Mouse (Mus musculus): Measurements from ENCODE around the gene Gm20422. TPM values are rescaled to one million over a fixed set of nuclear protein-coding genes. Genes with fewer than 3 reads are reported as not detected.
"Not testable (repeated sequence)": the region's sequence is repeated elsewhere in the genome, so short reads cannot be mapped to it uniquely, and the experiment has no call there.

The Gm20422 gene
- total RNA-seq, 2 experiments from 2014 or later, result 1.3 to 2.4 TPM

DNA sequence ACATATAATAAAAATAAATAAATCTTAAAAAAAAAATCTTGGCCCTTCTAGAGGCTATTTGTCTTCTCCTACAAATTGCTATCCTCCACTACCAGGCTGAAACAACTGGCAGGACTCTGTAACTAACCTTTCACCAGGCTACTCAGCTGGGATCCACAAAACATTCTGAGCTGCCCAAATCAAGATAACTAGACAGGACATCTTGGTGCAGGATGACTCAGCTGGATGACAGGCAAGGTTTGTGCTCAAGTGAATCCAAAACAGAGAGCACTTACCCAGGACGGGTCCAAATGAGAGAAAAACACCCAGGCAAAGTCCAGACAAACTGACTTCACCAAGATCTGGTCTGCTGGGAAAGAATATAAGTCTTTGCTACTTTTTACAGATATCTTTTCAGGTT lies 39.2 kb downstream of the Gm20422 start:
- intact Hi-C loops (cut with DNase I), result no loop called here
- DNase-seq, result no peak

DNA sequence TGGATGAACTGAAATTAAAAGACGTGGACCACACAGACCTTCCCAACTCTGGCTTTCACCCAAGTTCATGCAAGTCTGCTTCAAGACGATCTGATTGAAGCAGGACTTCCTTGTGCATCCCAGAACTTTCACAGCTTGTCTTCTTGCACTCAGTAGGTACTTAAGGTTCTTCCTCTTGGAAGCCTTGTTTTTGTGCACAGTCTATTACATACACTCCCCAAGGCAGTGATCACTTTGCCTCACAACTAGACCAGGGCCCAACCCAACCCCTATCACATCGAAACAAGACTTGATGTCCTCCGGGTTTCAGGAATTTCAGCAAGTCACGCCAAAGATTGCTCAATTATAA lies 57.5 kb downstream of the Gm20422 start:
- DNase-seq, result no peak
- intact Hi-C loops (cut with DNase I), result loop anchor here (2.0 kb wide), 1 partner anchor 92 kb away; the partner anchor contains the start of gene Zfp868

DNA sequence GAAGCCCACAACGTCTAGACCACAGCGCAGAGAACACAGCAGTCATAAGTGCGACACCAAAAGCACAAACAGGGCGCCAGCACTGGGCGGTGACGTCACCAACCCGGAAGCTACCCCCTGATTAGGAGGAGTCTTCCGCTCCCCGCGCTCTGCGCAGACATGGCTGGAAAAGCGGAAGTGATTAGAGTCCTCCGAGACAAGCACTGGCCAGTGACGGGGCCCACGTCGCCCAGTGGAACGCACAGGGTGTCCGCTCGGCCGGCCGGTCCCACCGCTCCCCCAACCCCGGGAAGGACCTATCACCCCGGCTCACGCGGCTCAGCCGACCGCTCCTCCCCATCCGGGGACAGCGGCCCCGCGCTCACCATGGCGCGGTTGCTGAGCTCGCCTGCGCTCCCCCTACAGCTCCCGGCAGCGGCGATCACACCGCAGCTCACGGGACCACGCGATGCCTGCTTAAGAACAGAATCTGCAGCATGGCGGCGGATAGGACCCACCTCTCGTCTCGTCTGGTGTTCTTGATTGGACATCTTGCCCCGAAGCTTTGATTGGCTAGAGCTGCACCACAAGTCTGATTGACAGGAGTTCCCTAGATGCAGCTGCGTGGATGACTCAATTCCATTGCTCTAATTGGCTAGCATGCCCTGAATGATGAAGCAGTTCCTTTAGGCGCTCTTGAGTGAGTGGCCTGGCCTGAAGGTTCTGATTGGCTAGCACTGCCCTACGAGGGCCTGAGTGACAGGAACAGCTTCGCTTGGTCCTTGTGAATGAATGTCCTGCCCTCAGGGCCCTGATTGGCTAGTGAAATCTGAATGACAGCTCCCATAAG lies 58.1 kb downstream of the Gm20422 start:
- intact Hi-C loops (cut with DNase I), result loop anchor here (1.0 to 2.0 kb wide), 2 partner anchors 33 to 92 kb away; partner anchors contain the start of genes Zfp868 and Zfp963
- peak; percentile 87 to 93 for DNase-seq

GRCm38 (mm10) chr8:69715366-69715765 lies 59.3 kb downstream of the Gm20422 start:
- DNase-seq, result no peak
- intact Hi-C loops (cut with DNase I), result no loop called here

DNA sequence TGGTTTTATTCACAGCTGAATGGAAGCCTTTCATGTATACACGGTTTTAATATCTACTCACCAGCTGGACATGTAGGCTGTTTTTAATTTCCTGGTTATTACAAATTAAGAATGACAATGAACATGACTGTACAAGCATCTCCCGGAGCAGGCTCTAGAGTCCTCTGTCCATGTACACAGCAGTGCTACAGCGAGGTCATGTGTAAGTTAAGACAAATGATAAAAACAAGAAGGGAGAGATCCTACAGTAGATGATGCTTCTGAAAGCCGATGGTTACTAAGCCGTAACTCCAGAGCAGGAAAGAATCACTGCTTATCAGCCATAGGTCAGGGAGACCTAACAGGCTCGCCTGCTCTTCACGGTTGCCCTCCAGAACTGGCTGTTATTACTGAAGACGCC lies 61.2 kb downstream of the Gm20422 start:
- intact Hi-C loops (cut with DNase I), result no loop called here

DNA sequence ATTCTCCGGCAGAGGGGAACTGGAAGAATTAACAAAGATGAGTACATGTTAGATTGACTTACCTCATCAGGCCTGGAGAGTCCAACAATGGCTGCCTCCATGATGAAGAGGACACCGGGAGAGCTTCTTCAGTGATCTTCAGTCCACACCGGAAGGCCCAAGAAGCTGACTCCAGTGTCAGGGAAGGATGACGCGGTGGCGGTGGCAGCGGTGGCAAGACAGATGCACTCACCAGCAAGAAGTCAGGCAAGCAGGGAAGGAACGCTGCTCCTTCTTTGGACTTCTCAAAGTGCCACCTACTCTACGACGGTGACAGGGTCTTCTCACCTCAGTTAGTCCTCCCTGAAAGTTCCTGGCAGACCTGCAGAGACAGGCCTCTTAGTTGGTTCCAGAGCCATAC lies 64.1 kb downstream of the Gm20422 start, which contains the start of gene Zfp869:
Gene Zfp869 (minus strand): TSS at position 101 of the 400 bp plus-strand sequence.
- intact Hi-C loops (cut with DNase I); DNase-seq: not testable (repeated sequence)

More for the DNA sequence above, 61.2 kb downstream of the Gm20422 start:
- DNase-seq, result no peak

DNA sequence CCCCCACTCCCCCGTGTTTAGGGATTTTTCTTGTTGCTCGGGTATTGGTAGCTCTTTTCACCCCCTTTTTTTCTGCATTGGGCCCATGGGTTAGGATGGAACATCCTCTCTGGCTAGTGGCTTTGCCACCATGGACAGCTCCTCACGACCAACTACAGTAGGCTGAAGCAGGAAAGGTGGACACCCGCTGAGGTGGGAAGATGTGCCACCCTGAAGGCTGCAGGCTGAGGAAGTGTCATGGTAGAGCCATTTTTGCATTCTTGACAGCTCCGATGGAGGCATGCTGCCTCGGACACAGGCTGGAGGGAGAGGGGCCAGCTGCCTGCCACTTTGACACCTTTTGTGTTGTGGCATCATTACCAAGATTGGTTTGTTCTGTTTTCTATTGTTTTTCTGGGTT lies 72.9 kb downstream of the Gm20422 start:
- intact Hi-C loops (cut with DNase I), result no loop called here
- no peak for DNase-seq

Other genes with a start within 250 kb of the Gm20422 start
- 1 to 10 TPM; 4.3 to 5.7 TPM for gene Zfp868, start 149.3 kb downstream of the Gm20422 start, total RNA-seq (2021)
- gene Zfp964, start 120.4 kb downstream of the Gm20422 start, total RNA-seq (2021), result under 1 TPM; 0.30 to 0.33 TPM
- 10 to 100 TPM in 1 of 2 experiments, 1 to 10 TPM in 1; 8.7 to 11.4 TPM for gene Zfp869, start 64.2 kb downstream of the Gm20422 start, total RNA-seq (2021)
- 1 to 10 TPM; 2.9 to 3.0 TPM for gene Zfp963, start 24.9 kb downstream of the Gm20422 start, total RNA-seq (2021)
- gene Atp13a1, start 16.3 kb upstream of the Gm20422 start, total RNA-seq (2021), result 10 to 100 TPM; 10.1 to 10.6 TPM
- gene Zfp866, start 16.3 kb upstream of the Gm20422 start, total RNA-seq (2021), result 10 to 100 TPM; 10.1 to 14.7 TPM
- gene Gmip, start 33.8 kb upstream of the Gm20422 start, total RNA-seq (2021), result 1 to 10 TPM; 3.0 to 3.5 TPM
- gene Lpar2, start 47.5 kb upstream of the Gm20422 start, total RNA-seq (2021), result not detected
- gene Pbx4, start 57.6 kb upstream of the Gm20422 start, total RNA-seq (2021), result not detected
- gene Cilp2, start 112.8 kb upstream of the Gm20422 start, total RNA-seq (2021), result 10 to 100 TPM in 1 of 2 experiments, 1 to 10 TPM in 1; 9.3 to 11.0 TPM
- gene Tssk6, start 127.3 kb upstream of the Gm20422 start, total RNA-seq (2021), result not detected
- 100 to 1,000 TPM; 332 to 340 TPM for gene Ndufa13, start 127.7 kb upstream of the Gm20422 start, total RNA-seq (2021)
- gene Yjefn3, start 127.8 kb upstream of the Gm20422 start, total RNA-seq (2021), result 1 to 10 TPM; 5.7 to 9.0 TPM
- 10 to 100 TPM; 25.6 to 29.1 TPM for gene Gatad2a, start 221.5 kb upstream of the Gm20422 start, total RNA-seq (2021)

Data from gastrocnemius, postnatal 36 days (tissue).